Mouse (Mus musculus) kidney, postnatal 14 days (tissue): ENCODE measurements around the gene Fam25c.
"Not testable (repeated sequence)": the region's sequence is repeated elsewhere in the genome, so short reads cannot be mapped to it uniquely, and the experiment has no call there.

Source experiments
- DNase-seq: peaks from one replicate; pipeline ENCODE4 v3.0.0; 2022; ENCODE audit warnings: mixed read lengths

Fam25c gene

GRCm38 (mm10) chr14:34326606-34327005, 28.6 kb downstream of the Fam25c start:
- DNase-seq = no peak

GRCm38 (mm10) chr14:34323576-34324085, 31.6 kb downstream of the Fam25c start:
- DNase-seq = no peak

GRCm38 (mm10) chr14:34318113-34318512, 37.1 kb downstream of the Fam25c start:
- DNase-seq = no peak

GRCm38 (mm10) chr14:34317431-34317830, 37.8 kb downstream of the Fam25c start:
- DNase-seq = no peak

GRCm38 (mm10) chr14:34316346-34316745, 38.9 kb downstream of the Fam25c start:
- no peak for DNase-seq

- DNase-seq = no peak
Measured at GRCm38 (mm10) chr14:34314796-34315195, 40.4 kb downstream of the Fam25c start.

- DNase-seq = not testable (repeated sequence)
Measured at GRCm38 (mm10) chr14:34314383-34314782, 40.9 kb downstream of the Fam25c start.

GRCm38 (mm10) chr14:34313612-34314011, 41.6 kb downstream of the Fam25c start:
- no peak for DNase-seq

GRCm38 (mm10) chr14:34312339-34313048, 42.7 kb downstream of the Fam25c start:
- peak; percentile 64 for DNase-seq

- DNase-seq = peak; percentile 61
Measured at GRCm38 (mm10) chr14:34311691-34312090, 43.5 kb downstream of the Fam25c start.

- DNase-seq = peak; percentile 59
Measured at GRCm38 (mm10) chr14:34311021-34311631, 44.1 kb downstream of the Fam25c start.

GRCm38 (mm10) chr14:34310234-34310965, 44.8 kb downstream of the Fam25c start, which contains the start of the genes Shld2 and Glud1:
Shld2 (minus strand) TSS chr14:34310493.
Glud1 (plus strand) TSS chr14:34310727.
- DNase-seq = peak; percentile 99

- DNase-seq = no peak
Measured at GRCm38 (mm10) chr14:34309907-34310233, 45.4 kb downstream of the Fam25c start.

- DNase-seq = no peak
Measured at GRCm38 (mm10) chr14:34309266-34309665, 46.0 kb downstream of the Fam25c start.

GRCm38 (mm10) chr14:34303265-34303680, 52.0 kb downstream of the Fam25c start:
- DNase-seq = peak; percentile 57

GRCm38 (mm10) chr14:34302681-34303242, 52.5 kb downstream of the Fam25c start:
- DNase-seq = peak; percentile 33
